Mouse (Mus musculus) CD4-positive helper T cell, adult 2 months (primary cell): ENCODE results near the gene Dst.
A peak's percentile ranks its signal among the peaks of the same experiment; 100 is the strongest.

Experiments
- DNase-seq: peaks from one replicate; pipeline ENCODE4 v3.0.0-alpha.2; 2012; ENCODE audit warnings: low read depth, missing footprints, low spot score

Dst gene

GRCm38 (mm10) chr1:33977832-33978231 lies 69.8 kb downstream of the Dst start:
- no peak for DNase-seq

- DNase-seq: no peak
These were observed 72.4 kb downstream of the Dst start for GRCm38 (mm10) chr1:33980420-33980819.

- DNase-seq: no peak
These were observed 81.6 kb downstream of the Dst start for GRCm38 (mm10) chr1:33989643-33990042.

- no peak for DNase-seq
These were observed 83.0 kb downstream of the Dst start for GRCm38 (mm10) chr1:33991067-33991466.

- DNase-seq: no peak
These were observed 84.8 kb downstream of the Dst start for GRCm38 (mm10) chr1:33992810-33993209.

- DNase-seq: no peak
These were observed 86.2 kb downstream of the Dst start for GRCm38 (mm10) chr1:33994201-33994600.

GRCm38 (mm10) chr1:33995386-33995785 lies 87.4 kb downstream of the Dst start:
- no peak for DNase-seq

- DNase-seq: no peak
These were observed 88.3 kb downstream of the Dst start for GRCm38 (mm10) chr1:33996105-33996887.

- no peak for DNase-seq
These were observed 94.3 kb downstream of the Dst start for GRCm38 (mm10) chr1:34002321-34002720.

- DNase-seq: no peak
These were observed 94.9 kb downstream of the Dst start for GRCm38 (mm10) chr1:34002970-34003369.

GRCm38 (mm10) chr1:34005238-34005725 lies 97.3 kb downstream of the Dst start:
- DNase-seq: no peak

- peak; percentile 50 for DNase-seq
These were observed 98.0 kb downstream of the Dst start for GRCm38 (mm10) chr1:34005726-34006638.

GRCm38 (mm10) chr1:34006828-34007361 lies 98.9 kb downstream of the Dst start:
- no peak for DNase-seq

- DNase-seq: no peak
These were observed 99.4 kb downstream of the Dst start for GRCm38 (mm10) chr1:34007379-34007778.

GRCm38 (mm10) chr1:34011051-34011677 lies 103.1 kb downstream of the Dst start:
- DNase-seq: peak; percentile 64

- peak; percentile 8 for DNase-seq
These were observed 103.8 kb downstream of the Dst start for GRCm38 (mm10) chr1:34011821-34012271.

GRCm38 (mm10) chr1:34013490-34013889 lies 105.5 kb downstream of the Dst start:
- DNase-seq: no peak

- no peak for DNase-seq
These were observed 108.8 kb downstream of the Dst start for GRCm38 (mm10) chr1:34016780-34017179.

- no peak for DNase-seq
These were observed 109.3 kb downstream of the Dst start for GRCm38 (mm10) chr1:34017323-34017722.

- DNase-seq: no peak
These were observed 112.6 kb downstream of the Dst start for GRCm38 (mm10) chr1:34020599-34020998.

- DNase-seq: no peak
These were observed 113.5 kb downstream of the Dst start for GRCm38 (mm10) chr1:34021574-34021973.

GRCm38 (mm10) chr1:34023154-34023553 lies 115.1 kb downstream of the Dst start:
- DNase-seq: no peak
